Mouse (Mus musculus) ovary, postnatal 10 days (tissue): Measurements from ENCODE around the gene Pde3b.
"Not testable (repeated sequence)": the region's sequence is repeated elsewhere in the genome, so short reads cannot be mapped to it uniquely, and the experiment has no call there.

Experiments used
- DNase-seq: peaks from one replicate; pipeline ENCODE4 v3.0.0; 2022; ENCODE audit warnings: low spot score

Pde3b gene

GRCm38 (mm10) chr7:114414421-114415335, at the start of gene Pde3b:
Gene Pde3b, plus strand, starts transcription at chr7:114415281.
- DNase-seq: no peak

- no peak for DNase-seq
Measured at GRCm38 (mm10) chr7:114402130-114402529, 13.0 kb upstream of the Pde3b start.

GRCm38 (mm10) chr7:114415336-114416020, 397 bp downstream of the Pde3b start:
- DNase-seq: peak; percentile 33

- DNase-seq: peak; percentile 3
Measured at GRCm38 (mm10) chr7:114416021-114416845, 1.2 kb downstream of the Pde3b start.

GRCm38 (mm10) chr7:114419331-114419730, 4.2 kb downstream of the Pde3b start:
- DNase-seq: not testable (repeated sequence)

GRCm38 (mm10) chr7:114420918-114421317, 5.8 kb downstream of the Pde3b start:
- no peak for DNase-seq

GRCm38 (mm10) chr7:114422224-114422623, 7.1 kb downstream of the Pde3b start:
- DNase-seq: no peak

GRCm38 (mm10) chr7:114429768-114430167, 14.7 kb downstream of the Pde3b start:
- no peak for DNase-seq

GRCm38 (mm10) chr7:114431966-114432365, 16.9 kb downstream of the Pde3b start:
- no peak for DNase-seq

GRCm38 (mm10) chr7:114439726-114440125, 24.6 kb downstream of the Pde3b start:
- DNase-seq: no peak

- no peak for DNase-seq
Measured at GRCm38 (mm10) chr7:114440494-114440893, 25.4 kb downstream of the Pde3b start.

GRCm38 (mm10) chr7:114452876-114453275, 37.8 kb downstream of the Pde3b start:
- DNase-seq: no peak

- no peak for DNase-seq
Measured at GRCm38 (mm10) chr7:114453300-114453990, 38.4 kb downstream of the Pde3b start.

- DNase-seq: no peak
Measured at GRCm38 (mm10) chr7:114454858-114455257, 39.8 kb downstream of the Pde3b start.

GRCm38 (mm10) chr7:114456904-114457303, 41.8 kb downstream of the Pde3b start:
- no peak for DNase-seq

GRCm38 (mm10) chr7:114459909-114460308, 44.8 kb downstream of the Pde3b start:
- no peak for DNase-seq

GRCm38 (mm10) chr7:114461727-114462126, 46.6 kb downstream of the Pde3b start:
- DNase-seq: no peak

GRCm38 (mm10) chr7:114466358-114466757, 51.3 kb downstream of the Pde3b start:
- DNase-seq: no peak

- no peak for DNase-seq
Measured at GRCm38 (mm10) chr7:114472471-114472870, 57.4 kb downstream of the Pde3b start.

GRCm38 (mm10) chr7:114474889-114475288, 59.8 kb downstream of the Pde3b start:
- no peak for DNase-seq

GRCm38 (mm10) chr7:114477884-114478283, 62.8 kb downstream of the Pde3b start:
- DNase-seq: no peak

- no peak for DNase-seq
Measured at GRCm38 (mm10) chr7:114478901-114479300, 63.8 kb downstream of the Pde3b start.
